Mouse (Mus musculus) brain, embryonic 14.5 days (tissue): ENCODE measurements at regions not wholly inside any gene's neighbourhood (a gene's known extent, or its start where the extent isn't known, plus 50 kb on each side); places are given as distances from the start of the nearest gene placed in this dataset.

Experiments
- DNase-seq: peaks from one replicate; pipeline ENCODE4 v3.0.0-alpha.2; 2011; ENCODE audit warnings: low read depth
- CTCF ChIP-seq: fragments of 200-500 bp; IDR thresholded peaks from 2 replicates; pipeline ENCODE4 v1.5.1; 2012; ENCODE audit warnings: inconsistent platforms, mild to moderate bottlenecking, moderate library complexity, borderline replicate concordance; ENCODE audit not compliant: insufficient read depth, insufficient read length; ENCODE audit errors: extremely low read depth
- POLR2A ChIP-seq: fragments of 200-500 bp; IDR thresholded peaks from 2 replicates; pipeline ENCODE4 v1.6.1; 2012; ENCODE audit warnings: mild to moderate bottlenecking, inconsistent platforms, borderline replicate concordance; ENCODE audit not compliant: poor library complexity, insufficient read depth, insufficient read length, severe bottlenecking; ENCODE audit errors: extremely low read depth

- peak; percentile 28 for DNase-seq
- TF ChIP-seq POLR2A (no peak), CTCF (no peak)
Observed at GRCm38 (mm10) chr1:10771793-10772192, 642.1 kb upstream of the A830018L16Rik start.

- peak; percentile 64 for DNase-seq
- TF ChIP-seq POLR2A (no peak), CTCF (no peak)
Observed at GRCm38 (mm10) chr1:10794074-10794783, 619.7 kb upstream of the A830018L16Rik start.

DNA sequence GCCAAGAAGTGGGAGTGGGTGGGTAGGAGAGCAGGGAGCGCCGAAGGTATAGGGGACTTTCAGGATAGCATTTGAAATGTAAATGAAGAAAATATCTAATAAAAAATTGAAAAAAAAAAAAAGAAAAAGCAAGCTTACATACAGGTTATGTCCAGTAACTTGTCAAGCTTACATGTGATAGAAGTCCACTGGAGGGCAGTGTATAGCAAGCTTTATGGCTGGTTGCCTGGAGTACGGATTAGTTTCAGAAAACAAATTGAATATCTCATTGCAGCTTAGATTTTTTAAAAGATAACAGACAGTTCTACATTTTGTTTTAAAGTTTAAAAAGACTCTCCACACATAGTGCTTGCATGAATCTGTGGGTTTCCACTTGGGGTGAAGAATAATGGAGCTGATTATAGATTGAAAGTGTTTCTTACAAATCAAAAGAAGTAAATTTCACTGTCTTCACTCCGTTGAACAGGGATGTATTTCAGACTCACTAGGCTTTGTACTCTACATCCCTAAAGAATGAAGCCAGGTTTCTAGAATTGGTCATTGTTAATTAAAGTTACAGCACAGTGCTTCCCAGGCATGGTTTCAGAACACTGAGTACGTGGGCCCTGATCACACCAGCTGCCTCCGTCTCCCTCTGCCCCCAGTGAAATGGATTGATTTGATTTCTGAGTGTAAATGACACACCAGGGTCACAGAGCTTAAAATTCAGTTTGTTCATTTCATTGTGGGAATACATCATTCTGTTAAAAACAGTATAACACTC lies 578.1 kb upstream of the A830018L16Rik start:
- peak; percentile 86 for DNase-seq

DNA sequence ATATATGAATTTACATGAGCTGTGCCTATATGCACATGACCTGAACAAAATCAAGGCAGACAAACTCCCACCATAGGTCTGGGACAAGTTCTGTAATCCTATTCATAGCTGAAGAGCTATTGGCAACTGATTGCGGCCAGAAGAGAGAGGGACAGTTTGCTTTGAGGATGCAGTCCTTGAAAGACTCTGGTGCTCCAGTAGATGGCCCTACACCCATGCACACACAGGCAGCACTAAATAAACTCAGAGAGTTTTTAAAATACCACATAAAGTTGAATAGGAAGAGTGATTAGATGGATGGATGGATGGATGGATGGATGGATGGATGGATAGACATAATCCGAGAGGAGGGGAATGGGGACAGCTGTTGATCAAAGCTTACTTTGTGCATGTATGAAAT lies 576.7 kb upstream of the A830018L16Rik start:
- TF ChIP-seq POLR2A = no peak
- peak; percentile 27; the same call in 1 of the 2 replicates for TF ChIP-seq CTCF
- DNase-seq = peak; percentile 14

More for the DNA sequence above, 578.1 kb upstream of the A830018L16Rik start:
- TF ChIP-seq POLR2A (no peak), CTCF (peak; percentile 59; the same call in 1 of the 2 replicates)

DNA sequence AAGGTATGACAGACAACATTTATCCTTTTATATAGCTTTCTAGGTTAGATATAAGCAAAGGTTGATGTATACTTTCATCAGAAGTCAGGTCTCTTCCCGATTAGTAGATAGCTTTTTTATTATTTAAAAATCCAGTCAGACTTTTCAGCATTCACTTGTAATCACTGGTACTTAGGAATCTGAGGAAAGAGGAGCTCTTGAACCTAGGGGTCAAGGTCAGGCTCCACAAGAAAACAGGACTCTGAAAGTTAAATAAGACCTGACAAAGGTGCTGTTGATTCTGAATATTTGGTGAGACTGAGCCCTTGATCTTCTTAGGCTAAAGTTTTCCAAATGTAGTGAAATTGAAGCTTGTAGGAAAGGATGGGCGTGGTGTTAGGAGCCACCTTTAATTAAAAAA lies 561.0 kb upstream of the A830018L16Rik start:
- no peak for TF ChIP-seq CTCF
- TF ChIP-seq POLR2A = no peak
- DNase-seq = no peak

GRCm38 (mm10) chr1:10854495-10854894 lies 559.4 kb upstream of the A830018L16Rik start:
- no peak for TF ChIP-seq POLR2A
- TF ChIP-seq CTCF = no peak
- peak; percentile 22 for DNase-seq

GRCm38 (mm10) chr1:10871163-10871853 lies 542.6 kb upstream of the A830018L16Rik start:
- DNase-seq = peak; percentile 70
- TF ChIP-seq POLR2A = no peak
- TF ChIP-seq CTCF = no peak

GRCm38 (mm10) chr1:10872266-10872665 lies 541.6 kb upstream of the A830018L16Rik start:
- TF ChIP-seq CTCF (no peak), POLR2A (no peak)
- no peak for DNase-seq

GRCm38 (mm10) chr1:10872726-10873125 lies 541.2 kb upstream of the A830018L16Rik start:
- TF ChIP-seq POLR2A = no peak
- no peak for DNase-seq

DNA sequence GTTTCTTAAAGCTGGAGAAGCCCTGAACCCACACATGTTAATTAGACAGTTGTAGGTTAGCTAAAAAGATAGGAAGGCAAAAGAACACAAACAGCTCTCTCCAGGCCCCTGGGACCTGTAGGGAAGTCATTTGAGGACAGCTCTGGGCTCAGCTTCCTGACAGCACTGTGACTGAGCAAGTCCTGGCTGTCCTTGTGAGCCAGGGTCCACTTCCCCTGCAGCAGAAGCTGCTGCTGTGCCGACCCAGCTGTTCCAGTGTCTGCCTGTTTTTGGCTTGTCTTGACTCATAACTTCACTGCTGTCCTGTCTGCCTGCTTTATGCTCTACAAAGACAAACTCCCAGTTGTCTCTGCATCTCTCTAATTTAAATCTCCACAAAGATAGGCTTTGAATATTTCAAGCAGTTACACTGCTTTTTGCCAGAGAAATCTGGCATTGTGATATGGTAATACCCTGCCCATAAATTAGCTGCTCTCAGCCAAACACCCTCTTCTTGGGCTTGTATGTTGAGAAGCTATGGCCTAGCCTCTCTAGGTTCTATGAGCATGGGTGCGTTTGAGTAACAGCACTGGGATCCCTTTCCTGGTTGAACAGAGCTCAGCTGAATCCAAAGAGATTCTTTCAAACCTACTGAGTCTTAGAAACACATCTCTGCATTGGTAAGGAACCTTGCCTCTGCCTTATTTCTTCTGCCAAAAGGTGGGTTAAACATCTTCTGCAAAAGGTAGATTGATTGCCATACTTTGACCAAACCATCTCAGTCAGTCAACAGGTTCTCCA lies 536.3 kb upstream of the A830018L16Rik start:
- no peak for TF ChIP-seq POLR2A
- no peak for TF ChIP-seq CTCF
- peak; percentile 18 for DNase-seq
